Mouse (Mus musculus): ENCODE data around the gene Mier1. TPM values are rescaled to one million over a fixed set of nuclear protein-coding genes. Genes with fewer than 3 reads are reported as not detected.

Gene Mier1
- polyA plus RNA-seq, 1 experiment from 2014 or later, result 56.3 TPM

GRCm38 (mm10) chr4:103171256-103171655, 57.1 kb downstream of the Mier1 start:
- 92% methylated on average over 3 of the region's 3 CpGs for WGBS
- H3K9me3 ChIP-seq, result no peaks in the 10 kb centered on the region
- ATAC-seq (ENCODE audit: insufficient number of reproducible peaks, insufficient read depth, low FRiP score, low TSS enrichment), result no peak
- H3K36me3 ChIP-seq, result peaks cover 29% of the 10 kb centered on the region
- no peaks in the 10 kb centered on the region for H3K27me3 ChIP-seq
- no peak overlapping the region for H3K4me3 ChIP-seq
- H3K9ac ChIP-seq, result no peak overlapping the region
- H3K4me1 ChIP-seq, result peaks cover 4% of the 10 kb centered on the region; the same call in 1 of the 2 replicates
- H3K27ac ChIP-seq, result no peak overlapping the region
- no peak overlapping the region for H3K4me2 ChIP-seq (replicated peaks)

DNA sequence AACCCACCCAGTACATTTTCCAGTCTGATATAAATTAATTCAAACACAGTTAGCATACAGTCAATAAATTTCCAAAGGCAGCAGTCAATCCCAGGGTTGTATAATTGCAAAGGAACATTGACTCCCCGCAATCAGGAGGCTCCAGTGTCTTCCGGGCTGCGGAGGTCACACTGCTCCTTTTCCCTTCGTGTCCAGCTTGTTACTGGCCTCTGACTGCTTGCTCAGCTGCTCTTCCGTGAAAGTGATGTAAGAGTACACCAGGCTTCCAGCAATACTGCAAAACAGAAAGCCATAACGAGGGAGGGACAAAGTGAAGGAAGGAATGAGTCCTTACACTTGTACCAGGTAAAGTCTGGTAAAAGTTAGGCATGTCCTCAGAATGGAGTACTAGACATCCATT, 59.3 kb downstream of the Mier1 start:
- Histone ChIP-seq H3K4me3 (no peak overlapping the region), H3K9ac (no peak overlapping the region), H3K9me3 (no peaks in the 10 kb centered on the region), H3K4me1 (peaks cover 5% of the 10 kb centered on the region; the same call in 1 of the 2 replicates), H3K27ac (no peak overlapping the region), H3K36me3 (peaks cover 33% of the 10 kb centered on the region), H3K4me2 (replicated peaks) (no peak overlapping the region), H3K27me3 (no peaks in the 10 kb centered on the region)
- WGBS, result 75% methylated on average over 6 of the region's 6 CpGs
- no peak for ATAC-seq (ENCODE audit: insufficient number of reproducible peaks, insufficient read depth, low FRiP score, low TSS enrichment)

- H3K9ac ChIP-seq, result no peak overlapping the region
- peaks cover 9% of the 10 kb centered on the region; the same call in 1 of the 2 replicates for H3K4me1 ChIP-seq
- H3K4me2 ChIP-seq (replicated peaks), result no peak overlapping the region
- H3K27me3 ChIP-seq, result no peaks in the 10 kb centered on the region
- H3K9me3 ChIP-seq, result no peaks in the 10 kb centered on the region
- no peak overlapping the region for H3K4me3 ChIP-seq
- peaks cover 33% of the 10 kb centered on the region for H3K36me3 ChIP-seq
- ATAC-seq (ENCODE audit: insufficient number of reproducible peaks, insufficient read depth, low FRiP score, low TSS enrichment), result no peak
- WGBS, result 79% methylated on average over 7 of the region's 7 CpGs
- no peak overlapping the region for H3K27ac ChIP-seq
These were observed 59.8 kb downstream of the Mier1 start for GRCm38 (mm10) chr4:103174001-103174400.

GRCm38 (mm10) chr4:103177681-103178080, 63.5 kb downstream of the Mier1 start:
- peaks cover 17% of the 10 kb centered on the region; the same call in 1 of the 2 replicates for H3K4me1 ChIP-seq
- H3K4me2 ChIP-seq (replicated peaks), result no peak overlapping the region
- 95% methylated on average over 1 of the region's 1 CpGs for WGBS
- peaks cover 12% of the 10 kb centered on the region for H3K36me3 ChIP-seq
- H3K4me3 ChIP-seq, result no peak overlapping the region
- no peak overlapping the region for H3K27ac ChIP-seq
- H3K9me3 ChIP-seq, result no peaks in the 10 kb centered on the region
- H3K9ac ChIP-seq, result no peak overlapping the region
- H3K27me3 ChIP-seq, result no peaks in the 10 kb centered on the region
- ATAC-seq (ENCODE audit: insufficient number of reproducible peaks, insufficient read depth, low FRiP score, low TSS enrichment), result no peak

DNA sequence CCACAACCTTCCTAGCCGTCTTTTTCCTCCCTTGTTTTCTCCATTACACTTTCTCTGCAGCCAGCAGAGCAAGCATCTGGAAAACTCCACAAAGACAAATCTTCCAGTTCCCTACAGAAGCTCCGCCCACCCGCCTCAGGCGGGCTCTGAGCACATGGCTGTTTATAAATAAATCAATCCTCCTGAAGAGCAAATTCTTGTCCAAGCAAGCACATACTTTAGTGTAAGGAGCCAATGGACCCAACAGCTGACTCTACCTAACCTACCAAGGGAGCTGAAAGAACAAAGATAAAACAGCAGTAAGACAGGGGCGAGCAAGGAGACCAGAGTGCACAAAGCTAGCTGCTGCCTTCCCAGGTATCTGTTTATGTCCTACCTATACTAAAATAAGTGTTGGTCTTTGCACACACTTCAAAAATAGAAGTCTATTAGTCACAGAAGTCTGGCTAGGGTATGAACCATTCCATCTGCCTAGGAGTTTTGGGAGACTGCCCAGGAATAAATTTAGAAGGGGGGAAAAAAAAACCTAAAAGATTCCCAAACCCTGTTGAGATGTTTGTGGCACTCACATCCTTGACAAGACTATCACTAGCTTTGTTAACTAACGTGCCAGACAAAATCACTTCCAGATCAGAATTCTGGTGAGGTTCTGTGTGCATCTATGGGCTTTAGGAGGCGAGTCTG, 64.6 kb downstream of the Mier1 start:
- Histone ChIP-seq H3K4me1 (peaks cover 17% of the 10 kb centered on the region; the same call in 1 of the 2 replicates), H3K36me3 (peaks cover 12% of the 10 kb centered on the region), H3K9ac (no peak overlapping the region), H3K27ac (no peak overlapping the region), H3K4me3 (no peak overlapping the region), H3K27me3 (no peaks in the 10 kb centered on the region), H3K9me3 (no peaks in the 10 kb centered on the region), H3K4me2 (replicated peaks) (no peak overlapping the region)
- 78% methylated on average over 7 of the region's 7 CpGs for WGBS
- ATAC-seq (ENCODE audit: insufficient number of reproducible peaks, insufficient read depth, low FRiP score, low TSS enrichment), result no peak

- H3K27ac ChIP-seq, result no peak overlapping the region
- H3K9ac ChIP-seq, result no peak overlapping the region
- H3K4me2 ChIP-seq (replicated peaks), result no peak overlapping the region
- no peak overlapping the region for H3K4me3 ChIP-seq
- no peaks in the 10 kb centered on the region for H3K27me3 ChIP-seq
- 81% methylated on average over 3 of the region's 3 CpGs for WGBS
- H3K9me3 ChIP-seq, result no peaks in the 10 kb centered on the region
- no peak for ATAC-seq (ENCODE audit: insufficient number of reproducible peaks, insufficient read depth, low FRiP score, low TSS enrichment)
- H3K36me3 ChIP-seq, result peaks cover 14% of the 10 kb centered on the region
- H3K4me1 ChIP-seq, result peaks cover 16% of the 10 kb centered on the region; the same call in 1 of the 2 replicates
These were observed 65.4 kb downstream of the Mier1 start for GRCm38 (mm10) chr4:103179581-103179980.

DNA sequence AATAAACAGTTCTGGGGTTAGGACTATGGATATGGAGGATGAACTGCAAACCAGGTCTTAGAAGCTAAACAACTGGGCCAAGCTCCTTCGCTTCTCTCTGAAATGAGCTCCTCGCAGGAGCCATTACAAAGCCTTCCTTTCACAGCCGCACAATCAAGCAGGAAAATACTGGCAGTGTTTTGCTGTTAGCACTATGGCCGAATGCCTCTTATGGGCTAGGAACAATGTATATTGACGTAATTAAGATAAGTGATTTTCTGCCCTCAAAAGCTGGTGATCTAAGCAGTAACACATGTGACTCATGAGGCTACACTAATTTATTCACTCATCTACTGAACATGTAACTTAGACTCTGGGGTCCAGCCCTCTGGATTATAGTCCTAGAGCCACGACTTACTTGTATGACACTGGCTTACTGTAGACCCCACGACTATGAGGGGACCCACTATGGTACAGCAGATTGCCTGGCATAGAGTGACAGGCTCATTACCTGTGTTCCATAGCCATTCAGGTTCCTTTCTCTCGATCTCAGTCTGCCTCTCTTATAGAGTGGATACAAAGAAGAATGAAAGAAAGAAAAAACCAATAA, 66.2 kb downstream of the Mier1 start:
- H3K27ac ChIP-seq, result no peak overlapping the region
- peaks cover 19% of the 10 kb centered on the region for H3K36me3 ChIP-seq
- H3K27me3 ChIP-seq, result no peaks in the 10 kb centered on the region
- no peak overlapping the region for H3K9ac ChIP-seq
- H3K4me3 ChIP-seq, result no peak overlapping the region
- 64% methylated on average over 8 of the region's 8 CpGs for WGBS
- H3K9me3 ChIP-seq, result no peaks in the 10 kb centered on the region
- H3K4me1 ChIP-seq, result peaks cover 13% of the 10 kb centered on the region; the same call in 1 of the 2 replicates
- H3K4me2 ChIP-seq (replicated peaks), result no peak overlapping the region
- no peak for ATAC-seq (ENCODE audit: insufficient number of reproducible peaks, insufficient read depth, low FRiP score, low TSS enrichment)

DNA sequence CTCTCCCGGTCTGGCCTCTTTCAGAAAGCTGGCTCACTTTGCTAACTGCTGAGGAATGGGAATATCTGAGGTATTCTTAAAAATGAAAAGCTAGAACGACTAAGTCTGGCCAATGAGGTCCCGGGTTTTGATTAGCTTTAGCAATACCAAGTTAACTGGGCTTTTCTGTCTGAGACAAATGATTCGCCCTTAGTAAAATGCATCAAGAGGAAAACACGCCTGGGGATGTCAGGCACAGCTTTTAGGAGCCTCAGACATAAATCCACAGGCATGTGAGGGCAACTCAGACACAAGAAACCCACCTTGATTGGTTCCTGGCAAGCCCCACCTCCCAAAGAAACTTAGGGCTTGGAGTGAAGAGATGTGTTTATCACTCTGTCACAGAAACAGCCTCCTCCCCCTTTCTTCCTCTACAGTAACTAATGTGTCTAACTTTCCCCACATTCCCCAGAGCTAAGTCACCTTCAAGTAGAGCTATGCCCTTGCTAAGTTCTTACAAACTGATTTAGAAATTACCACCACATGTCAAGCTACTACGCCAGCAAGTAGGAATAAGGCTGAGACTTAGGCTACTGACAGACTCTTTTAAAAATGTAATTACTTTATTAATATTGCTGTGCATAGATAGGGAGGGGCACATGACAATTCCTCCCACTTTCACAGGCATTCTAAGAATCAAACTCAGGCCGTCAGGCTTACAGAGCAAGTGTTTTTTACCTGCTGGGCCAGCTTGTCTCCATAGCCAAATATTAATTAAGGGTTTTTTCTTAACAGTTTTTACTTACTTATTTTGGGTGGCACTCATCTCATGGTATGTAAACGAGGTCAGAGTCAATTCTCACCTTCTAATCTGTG, 74.8 kb downstream of the Mier1 start:
- H3K9ac ChIP-seq, result no peak overlapping the region
- H3K4me1 ChIP-seq, result no peaks in the 10 kb centered on the region
- no peak overlapping the region for H3K4me3 ChIP-seq
- WGBS, result 83% methylated on average over 8 of the region's 8 CpGs
- H3K36me3 ChIP-seq, result peaks cover 52% of the 10 kb centered on the region
- no peak for ATAC-seq (ENCODE audit: insufficient number of reproducible peaks, insufficient read depth, low FRiP score, low TSS enrichment)
- H3K4me2 ChIP-seq (replicated peaks), result no peak overlapping the region
- H3K27me3 ChIP-seq, result no peaks in the 10 kb centered on the region
- H3K27ac ChIP-seq, result no peak overlapping the region
- no peaks in the 10 kb centered on the region for H3K9me3 ChIP-seq

DNA sequence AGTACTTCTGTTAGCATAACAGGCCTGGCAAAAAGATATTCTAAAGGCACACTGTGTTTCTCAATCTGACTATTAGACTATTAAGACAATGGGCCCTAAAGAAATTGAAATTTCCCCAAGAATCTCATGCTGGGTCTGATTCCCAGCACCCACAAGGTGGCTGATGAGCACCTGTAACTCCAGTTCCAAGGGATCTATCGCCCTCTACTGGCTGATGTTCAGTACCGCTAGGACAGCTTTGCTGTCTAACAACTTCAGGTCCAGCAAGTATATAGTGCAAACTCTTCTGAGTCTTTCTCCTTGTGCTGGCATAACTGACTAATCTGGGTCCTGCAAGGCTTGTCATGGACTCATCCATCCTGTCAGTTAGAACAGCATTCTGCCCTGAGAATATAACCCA, 78.2 kb downstream of the Mier1 start:
- no peak for ATAC-seq (ENCODE audit: insufficient number of reproducible peaks, insufficient read depth, low FRiP score, low TSS enrichment)
- H3K9ac ChIP-seq, result no peak overlapping the region
- no peaks in the 10 kb centered on the region for H3K4me1 ChIP-seq
- 87% methylated on average over 2 of the region's 2 CpGs for WGBS
- H3K4me2 ChIP-seq (replicated peaks), result no peak overlapping the region
- H3K27me3 ChIP-seq, result no peaks in the 10 kb centered on the region
- no peak overlapping the region for H3K4me3 ChIP-seq
- no peak overlapping the region for H3K27ac ChIP-seq
- peaks cover 57% of the 10 kb centered on the region for H3K36me3 ChIP-seq
- no peaks in the 10 kb centered on the region for H3K9me3 ChIP-seq

DNA sequence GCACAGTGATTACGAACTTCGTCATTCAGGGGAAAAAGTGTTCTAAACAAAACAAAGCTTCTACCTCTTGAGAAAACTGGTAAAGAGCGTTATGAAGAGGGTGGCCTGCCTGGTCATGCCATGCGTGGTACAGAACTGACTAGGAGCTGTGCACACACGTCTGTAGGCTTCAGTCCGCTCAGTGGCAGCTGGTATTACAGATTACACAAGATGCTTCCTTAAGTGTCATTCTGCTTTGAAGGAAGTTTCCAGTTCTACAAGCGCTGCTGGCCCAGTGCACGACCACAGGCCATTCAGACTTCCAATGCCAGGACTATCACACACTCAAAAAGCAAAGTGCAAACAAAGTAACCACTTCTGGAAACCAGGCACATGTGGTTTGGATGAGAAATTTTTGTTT, 83.2 kb downstream of the Mier1 start:
- no peak for ATAC-seq (ENCODE audit: insufficient number of reproducible peaks, insufficient read depth, low FRiP score, low TSS enrichment)
- WGBS, result 87% methylated on average over 8 of the region's 8 CpGs
- no peak overlapping the region for H3K4me3 ChIP-seq

GRCm38 (mm10) chr4:103199086-103199485, 84.9 kb downstream of the Mier1 start:
- no peak overlapping the region for H3K27ac ChIP-seq
- no peaks in the 10 kb centered on the region for H3K9me3 ChIP-seq
- peaks cover 36% of the 10 kb centered on the region for H3K36me3 ChIP-seq
- no peak overlapping the region for H3K4me3 ChIP-seq
- no peaks in the 10 kb centered on the region for H3K4me1 ChIP-seq
- no peak for ATAC-seq (ENCODE audit: insufficient number of reproducible peaks, insufficient read depth, low FRiP score, low TSS enrichment)
- H3K4me2 ChIP-seq (replicated peaks), result no peak overlapping the region
- no peaks in the 10 kb centered on the region for H3K27me3 ChIP-seq
- H3K9ac ChIP-seq, result no peak overlapping the region
- WGBS, result 56% methylated on average over 4 of the region's 4 CpGs

More for the DNA sequence above, 83.2 kb downstream of the Mier1 start:
- H3K9ac ChIP-seq, result no peak overlapping the region
- H3K27me3 ChIP-seq, result no peaks in the 10 kb centered on the region
- no peaks in the 10 kb centered on the region for H3K4me1 ChIP-seq
- H3K4me2 ChIP-seq (replicated peaks), result no peak overlapping the region
- H3K27ac ChIP-seq, result no peak overlapping the region
- no peaks in the 10 kb centered on the region for H3K9me3 ChIP-seq
- peaks cover 46% of the 10 kb centered on the region for H3K36me3 ChIP-seq
